Mouse (Mus musculus) c-Kit-negative CD71-positive TER-119-positive erythroid progenitor cells, embryonic 14.5 days (primary cell): ENCODE results near the gene Ercc6.

Experiments used
- DNase-seq: peaks from one replicate; pipeline ENCODE4 v3.0.0-alpha.2; 2013; ENCODE audit warnings: low read depth, low spot score

Ercc6 gene

DNA sequence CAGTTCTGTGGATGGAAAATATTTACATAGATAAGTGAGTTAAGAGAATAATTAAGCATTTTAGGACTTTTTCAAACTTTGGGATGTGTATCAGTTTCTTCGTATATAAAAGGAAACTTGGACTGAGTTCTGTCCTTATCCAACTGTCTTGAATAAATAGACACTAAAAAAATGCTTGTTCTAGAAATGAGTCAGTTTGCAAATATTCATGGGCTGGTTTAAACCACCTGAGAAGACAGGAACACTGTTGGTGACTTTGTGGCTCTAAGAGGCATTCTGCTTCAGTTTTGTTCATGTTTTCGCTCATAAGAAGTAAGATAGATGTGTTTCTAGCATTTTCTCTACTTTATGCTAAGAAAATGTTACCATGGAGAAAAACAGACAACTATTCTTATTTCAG lies 5.2 kb downstream of the Ercc6 start:
- no peak for DNase-seq

GRCm38 (mm10) chr14:32520400-32520926 lies 7.1 kb downstream of the Ercc6 start:
- no peak for DNase-seq

DNA sequence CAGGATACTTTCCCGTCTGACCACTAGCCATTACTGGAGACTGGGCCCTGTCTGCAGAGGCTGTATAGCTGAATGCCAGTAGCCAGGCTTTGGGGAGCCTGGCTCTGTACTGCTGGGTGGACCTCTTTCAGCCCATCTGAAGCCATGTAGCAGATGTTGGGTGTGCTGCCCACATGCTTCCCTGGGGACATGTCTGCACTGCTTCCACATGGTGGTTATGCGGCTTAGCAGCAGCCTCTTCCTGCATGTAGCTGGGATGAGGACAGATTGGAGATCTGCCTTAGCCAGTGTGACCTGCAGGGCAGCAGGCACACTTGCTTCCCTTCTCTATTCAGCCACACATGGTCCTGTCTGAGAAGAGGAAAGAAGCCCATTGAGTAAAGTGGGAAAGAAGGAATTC lies 9.0 kb downstream of the Ercc6 start:
- no peak for DNase-seq

DNA sequence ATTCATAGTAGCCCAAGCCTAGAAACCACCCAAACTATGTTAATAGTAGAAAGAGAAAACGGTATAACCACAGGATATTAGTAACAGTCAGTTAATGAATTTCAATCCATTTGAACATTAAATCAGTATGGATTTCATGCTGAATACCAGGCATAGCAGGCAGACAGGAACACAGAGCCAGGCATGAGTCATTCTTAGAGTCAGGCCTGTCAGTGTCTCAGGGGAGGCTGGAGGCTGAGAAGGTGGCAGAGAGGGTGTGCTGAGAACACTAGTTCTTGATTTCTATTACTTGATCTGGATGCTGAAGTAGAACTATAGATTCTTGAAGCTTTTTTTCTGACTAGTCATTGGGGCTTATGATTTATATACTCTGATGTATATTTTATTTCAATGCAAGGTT lies 10.8 kb downstream of the Ercc6 start:
- no peak for DNase-seq

DNA sequence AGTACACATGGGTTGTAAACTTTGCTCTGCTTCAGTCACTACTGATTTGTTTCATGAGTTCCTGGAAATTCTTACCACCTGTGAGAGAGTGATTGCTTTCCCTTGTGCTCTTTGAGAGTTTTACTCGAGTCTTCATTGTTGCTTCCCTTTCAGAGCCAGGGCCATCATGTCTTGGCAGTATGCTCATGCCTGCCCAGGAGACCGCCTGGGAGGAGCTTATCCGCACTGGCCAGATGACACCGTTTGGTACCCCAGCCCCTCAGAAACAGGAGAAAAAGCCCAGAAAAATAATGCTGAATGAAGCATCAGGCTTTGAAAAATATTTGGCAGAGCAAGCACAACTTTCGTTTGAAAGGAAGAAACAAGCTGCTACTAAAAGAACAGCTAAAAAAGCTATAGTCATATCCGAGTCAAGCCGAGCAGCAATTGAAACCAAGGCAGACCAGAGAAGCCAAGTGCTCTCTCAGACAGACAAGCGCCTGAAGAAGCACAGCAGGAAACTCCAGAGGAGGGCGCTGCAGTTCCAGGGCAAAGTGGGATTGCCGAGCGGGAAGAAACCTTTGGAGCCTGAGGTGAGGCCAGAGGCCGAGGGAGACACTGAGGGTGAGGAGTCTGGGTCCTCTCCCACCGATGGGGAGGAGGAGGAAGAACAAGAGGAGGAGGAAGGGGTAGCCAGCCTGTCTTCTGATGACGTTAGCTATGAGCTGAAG lies 12.8 kb downstream of the Ercc6 start:
- no peak for DNase-seq

GRCm38 (mm10) chr14:32527211-32527610 lies 13.9 kb downstream of the Ercc6 start:
- DNase-seq, result no peak

GRCm38 (mm10) chr14:32529036-32529435 lies 15.7 kb downstream of the Ercc6 start:
- no peak for DNase-seq

GRCm38 (mm10) chr14:32530896-32531295 lies 17.6 kb downstream of the Ercc6 start:
- no peak for DNase-seq

GRCm38 (mm10) chr14:32531371-32531770 lies 18.1 kb downstream of the Ercc6 start:
- DNase-seq, result no peak

GRCm38 (mm10) chr14:32532381-32533147 lies 19.2 kb downstream of the Ercc6 start:
- no peak for DNase-seq

DNA sequence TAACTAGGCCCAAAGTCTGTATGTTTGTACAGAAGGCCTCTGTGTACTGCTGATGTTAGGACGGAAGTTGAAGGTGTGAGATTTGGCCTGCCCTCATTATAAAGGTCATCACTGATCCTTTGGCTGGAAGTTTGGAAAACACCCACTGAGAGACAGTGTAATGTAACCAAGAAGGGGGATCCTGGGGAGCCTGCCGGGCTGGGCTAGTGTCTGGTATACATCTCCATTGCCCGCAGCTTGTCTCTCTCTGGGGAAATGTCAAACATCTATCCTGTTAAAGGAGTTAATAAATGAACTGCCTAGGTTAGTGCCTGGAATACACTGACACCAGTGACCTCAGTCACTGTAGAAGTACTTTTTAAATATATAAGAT lies 19.8 kb downstream of the Ercc6 start:
- no peak for DNase-seq

DNA sequence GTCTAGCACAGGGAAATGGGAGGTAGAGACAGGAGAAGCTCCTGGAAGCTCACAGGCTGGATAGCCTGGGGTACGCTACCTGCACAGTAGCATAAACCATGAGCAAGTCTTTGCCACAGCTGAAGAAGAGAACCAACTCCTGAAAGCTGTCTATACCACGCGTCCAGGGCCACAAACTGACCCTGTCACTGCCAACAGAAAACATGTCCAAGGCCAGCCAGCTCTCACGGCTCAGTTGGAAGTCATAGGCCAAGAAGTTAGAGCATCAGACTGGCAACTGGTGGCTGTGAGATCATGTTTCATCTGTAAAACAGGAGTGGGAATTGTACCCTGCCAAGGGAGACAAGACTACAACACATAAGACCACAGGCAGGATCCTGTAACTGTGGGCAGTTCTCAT lies 20.3 kb downstream of the Ercc6 start:
- DNase-seq, result no peak

DNA sequence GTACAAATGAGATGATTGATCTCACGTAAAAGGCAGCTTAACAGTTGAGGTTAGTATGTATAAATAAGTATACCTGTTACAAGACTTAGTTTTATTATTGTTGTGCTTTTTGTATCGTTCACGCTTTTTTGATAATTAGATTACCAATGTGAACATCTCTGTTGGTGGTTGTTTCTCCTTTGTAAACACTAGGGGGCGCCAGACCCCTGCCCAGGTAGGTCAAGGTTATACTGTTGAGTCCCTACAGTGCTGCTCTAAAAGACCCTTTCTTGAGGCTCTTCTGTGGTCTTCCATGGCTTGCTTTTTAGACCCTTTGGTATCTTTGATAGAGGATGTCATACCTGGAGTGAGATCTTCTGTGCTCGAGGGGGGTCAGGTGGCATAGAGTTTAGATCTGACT lies 20.8 kb downstream of the Ercc6 start:
- DNase-seq, result peak; percentile 19

GRCm38 (mm10) chr14:32536763-32537162 lies 23.4 kb downstream of the Ercc6 start:
- no peak for DNase-seq

GRCm38 (mm10) chr14:32538115-32538514 lies 24.8 kb downstream of the Ercc6 start:
- DNase-seq, result no peak

- DNase-seq, result no peak
These were observed 29.8 kb downstream of the Ercc6 start for GRCm38 (mm10) chr14:32543075-32543474.

DNA sequence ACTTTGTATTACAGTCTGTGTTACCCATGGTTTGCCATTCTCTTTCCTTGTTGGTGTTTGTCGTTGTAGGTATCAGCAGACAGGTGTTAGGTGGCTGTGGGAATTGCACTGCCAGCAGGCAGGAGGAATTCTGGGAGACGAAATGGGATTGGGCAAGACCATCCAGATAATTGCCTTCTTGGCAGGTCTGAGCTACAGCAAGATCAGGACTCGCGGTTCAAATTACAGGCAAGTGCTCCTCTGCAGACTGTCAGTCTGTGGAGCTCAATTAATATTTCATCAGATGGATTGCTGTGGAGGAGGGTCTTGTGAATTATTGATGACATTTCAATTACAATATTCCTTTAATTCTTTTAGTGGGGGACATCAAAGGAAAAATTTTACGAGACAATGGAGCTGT lies 33.4 kb downstream of the Ercc6 start:
- DNase-seq, result no peak

DNA sequence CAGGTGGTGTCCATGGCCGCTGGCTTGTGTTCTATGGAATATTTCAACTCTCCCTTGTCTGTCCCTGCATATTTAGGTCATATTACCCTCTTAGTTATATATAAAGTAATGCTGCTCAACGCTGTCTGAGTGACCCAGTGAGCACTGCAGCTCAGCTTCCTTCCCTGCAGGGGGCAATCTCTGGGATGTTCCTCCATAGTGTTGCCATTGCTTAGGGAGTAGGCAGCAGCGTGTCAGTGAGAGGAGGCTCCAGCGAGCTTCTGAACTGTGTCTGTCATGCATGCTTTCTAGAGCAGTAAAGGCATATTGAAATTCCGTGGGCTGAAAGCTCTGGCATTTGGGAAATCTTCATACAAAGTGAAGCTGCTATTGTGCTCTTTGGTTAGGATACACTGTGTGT lies 38.5 kb downstream of the Ercc6 start:
- DNase-seq, result no peak

DNA sequence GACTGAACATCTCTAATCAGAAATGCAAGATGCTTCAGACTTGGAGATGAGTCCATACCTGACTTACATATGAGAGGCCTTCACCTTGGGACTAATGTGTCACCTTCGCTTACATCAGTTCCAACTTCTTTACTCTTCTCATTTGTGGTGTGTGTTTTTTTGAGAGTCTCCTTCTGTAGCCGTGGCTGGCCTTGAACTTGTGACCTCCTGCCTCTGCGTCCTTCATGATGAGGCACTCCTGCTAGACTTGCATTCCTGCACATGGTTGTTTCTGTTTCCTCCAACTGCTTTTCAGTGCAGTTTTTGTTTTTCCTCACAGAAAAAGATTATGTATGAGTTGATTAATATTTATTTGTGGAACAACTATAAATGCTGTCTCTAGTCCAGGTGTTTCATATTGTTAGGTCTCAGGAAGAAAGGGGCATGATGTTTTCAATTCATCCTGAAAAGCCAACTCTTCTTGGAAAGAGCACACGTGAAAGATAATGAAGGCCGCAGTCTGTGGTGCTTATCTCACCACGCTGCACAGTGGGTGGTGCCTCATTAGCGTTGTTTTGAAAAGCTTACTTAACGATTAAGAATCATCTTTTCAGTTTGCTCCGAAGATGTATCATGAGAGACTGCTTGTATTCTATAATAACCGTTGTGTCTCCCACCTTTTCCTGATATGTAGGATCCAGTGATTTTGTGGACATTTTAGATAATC lies 40.0 kb downstream of the Ercc6 start:
- DNase-seq, result no peak

- DNase-seq, result no peak
These were observed 41.7 kb downstream of the Ercc6 start for GRCm38 (mm10) chr14:32554860-32555526.

DNA sequence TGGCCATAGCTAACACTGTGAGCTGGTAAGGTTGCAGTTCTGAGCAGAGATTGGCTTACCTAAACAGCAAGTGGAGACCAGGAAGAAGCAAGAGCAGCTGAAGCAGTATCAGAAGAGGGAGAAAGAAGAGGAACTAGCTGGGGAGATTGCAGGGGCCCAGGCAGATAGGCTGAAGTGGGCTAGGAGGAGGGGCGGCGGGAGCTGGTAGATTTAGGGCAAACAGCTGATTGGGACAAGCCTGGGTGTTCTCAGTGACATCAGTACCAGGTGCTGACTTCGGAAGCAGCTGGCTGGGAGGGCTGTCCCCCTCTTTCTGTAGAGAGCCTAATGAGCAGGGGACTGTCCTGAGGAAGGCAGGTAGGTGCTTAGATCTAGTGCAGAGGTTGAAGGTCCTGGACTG lies 48.1 kb downstream of the Ercc6 start:
- no peak for DNase-seq

DNA sequence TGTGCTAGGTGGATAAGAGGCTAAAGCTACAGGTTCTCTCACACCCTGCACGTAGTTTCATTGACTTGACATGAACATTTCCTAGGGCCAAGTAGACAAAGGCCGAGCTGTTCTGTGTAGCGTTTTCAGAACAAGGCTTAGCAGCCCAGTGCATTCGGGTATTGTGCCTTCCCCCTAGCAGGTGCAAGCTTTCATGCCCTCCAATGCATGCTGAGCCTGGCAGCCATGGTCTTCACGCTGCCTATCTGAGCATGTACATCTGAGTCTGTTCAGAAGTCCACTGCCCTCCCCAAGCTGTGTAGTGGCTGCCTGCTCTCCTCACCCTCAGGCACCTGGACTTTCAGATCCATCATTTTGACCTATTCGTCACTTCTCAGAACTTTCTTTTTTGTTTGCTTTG lies 50.3 kb downstream of the Ercc6 start:
- no peak for DNase-seq
